Mouse (Mus musculus) ES-E14 (cell line): ENCODE results near the gene Stn1. TPM values are rescaled to one million over a fixed set of nuclear protein-coding genes. Genes with fewer than 3 reads are reported as not detected.

Experiments
- DNase-seq: peaks from one replicate; pipeline ENCODE4 v3.0.0-alpha.2; 2013; ENCODE audit warnings: low read depth, low spot score
- H3K27ac ChIP-seq: 2 replicates; pipeline ENCODE4 v1.5.1; 2012; ENCODE audit warnings: low read depth, mild to moderate bottlenecking, low read length, moderate library complexity, mixed read lengths; ENCODE audit not compliant: poor library complexity, insufficient read depth, severe bottlenecking
- H3K36me3 ChIP-seq: 2 replicates; pipeline ENCODE4 v1.6.1; 2012; ENCODE audit warnings: mild to moderate bottlenecking, low read length, moderate library complexity, mixed read lengths; ENCODE audit not compliant: control insufficient read depth, poor library complexity, insufficient read depth, severe bottlenecking
- H3K4me1 ChIP-seq, 2 experiments: fragments of 150-350 bp in 1 of 2; sonication (generic) in 1 of 2; 2 replicates each; pipeline ENCODE4 v1.6.1; 2012; ENCODE audit warnings: low read length in 2 of 2, mild to moderate bottlenecking in 1 of 2, mixed read lengths in 1 of 2; ENCODE audit not compliant: control insufficient read depth in 2 of 2, insufficient read depth in 2 of 2, poor library complexity in 1 of 2
- H3K4me3 ChIP-seq, 2 experiments: fragments of 150-350 bp in 1 of 2; sonication (generic) in 1 of 2; 2 replicates each; pipeline ENCODE4 v1.5.1; 2012; ENCODE audit warnings: low read length in 2 of 2, low read depth in 1 of 2, mild to moderate bottlenecking in 1 of 2, mixed read lengths in 1 of 2; ENCODE audit not compliant: insufficient read depth in 1 of 2, poor library complexity in 1 of 2, severe bottlenecking in 1 of 2
- H3K9ac ChIP-seq: 2 replicates; pipeline ENCODE4 v1.6.1; 2012; ENCODE audit warnings: low read depth, mild to moderate bottlenecking, low read length, mixed read lengths; ENCODE audit not compliant: poor library complexity, insufficient read depth, severe bottlenecking
- H3K9me3 ChIP-seq: fragments of 150-350 bp; sonication (generic); 2 replicates; pipeline ENCODE4 v1.6.1; 2012; ENCODE audit warnings: low read depth, mild to moderate bottlenecking, low read length; ENCODE audit not compliant: control insufficient read depth, insufficient read depth
- CHD2 ChIP-seq: IDR thresholded peaks from 2 replicates; pipeline ENCODE4 v1.6.1; 2014; ENCODE audit warnings: mild to moderate bottlenecking, low read depth, low read length, inconsistent platforms
- HCFC1 ChIP-seq: IDR thresholded peaks from 2 replicates; pipeline ENCODE4 v1.6.1; 2012; ENCODE audit warnings: low read length, inconsistent platforms, borderline replicate concordance; ENCODE audit not compliant: insufficient read depth
- MAFK ChIP-seq: IDR thresholded peaks from 2 replicates; pipeline ENCODE4 v1.6.1; 2014; ENCODE audit warnings: mild to moderate bottlenecking, low read depth, low read length, inconsistent platforms; ENCODE audit not compliant: insufficient read depth
- ZC3H11A ChIP-seq: IDR thresholded peaks from 2 replicates; pipeline ENCODE4 v1.6.1; 2012; ENCODE audit warnings: low read depth, mild to moderate bottlenecking, inconsistent platforms, low read length, borderline replicate concordance
- ZNF384 ChIP-seq: IDR thresholded peaks from 2 replicates; pipeline ENCODE4 v1.6.1; 2012; ENCODE audit warnings: low read depth, low read length, inconsistent platforms
- in situ Hi-C, 2 experiments: fragments of 600-800 bp; cut with MboI; formaldehyde crosslinking; loops; one replicate each; pipeline ENCODE4 v1.15.1; 2025; ENCODE audit warnings: low sequenced_read_pairs in 2 of 2, inconsistent platforms in 1 of 2; ENCODE audit not compliant: unreplicated experiment in 2 of 2
- total RNA-seq: library from RNA; depleted of rRNA; stranded (reverse); fragments of 300-350 nt; gene quantifications from 2 replicates; pipeline ENCODE4 v1.2.3, GENCODE M21; 2012; rRNA removed

The Stn1 gene
- total RNA-seq, 1 experiment: 22.9 TPM

GRCm38 (mm10) chr19:47451476-47452113 is 85.7 kb downstream of the Stn1 start:
- TF ChIP-seq CHD2 (no peak), ZNF384 (no peak), MAFK (no peak), ZC3H11A (no peak), HCFC1 (no peak)
- no peak overlapping the region for H3K4me3 ChIP-seq
- no peak for DNase-seq
- H3K9ac ChIP-seq: no peak overlapping the region
- H3K4me1 ChIP-seq: peaks cover 15 to 55% of the 10 kb centered on the region in 2 experiments; a peak in 3 of 4 replicates
- peak overlapping the region; percentile 64 for H3K27ac ChIP-seq
- H3K9me3 ChIP-seq: no peaks in the 10 kb centered on the region
- H3K36me3 ChIP-seq: no peaks in the 10 kb centered on the region
- in situ Hi-C loops: no loop called here

Other genes starting within 250 kb of the Stn1 start
- gene Sh3pxd2a, start 73.1 kb downstream of the Stn1 start, total RNA-seq: 12.3 and 13.0 TPM in 2 replicates
- 22.3 and 23.4 TPM in 2 replicates for gene Slk, start 42.2 kb upstream of the Stn1 start, total RNA-seq
- gene Col17a1, start 154.6 kb upstream of the Stn1 start, total RNA-seq: 1.5 and 3.5 TPM in 2 replicates
- gene Sfr1, start 194.2 kb upstream of the Stn1 start, total RNA-seq: 54.3 and 85.8 TPM in 2 replicates